Mouse (Mus musculus) E14TG2a.4 (cell line): ENCODE measurements at regions not wholly inside any gene's neighbourhood (a gene's known extent, or its start where the extent isn't known, plus 50 kb on each side); places are given as distances from the start of the nearest gene placed in this dataset.

ENCODE experiments used
- H3K27me3 ChIP-seq: 2 replicates; pipeline ENCODE4 v1.6.1; 2014; ENCODE audit warnings: low read length, control low read depth; ENCODE audit not compliant: insufficient read depth
- H3K36me3 ChIP-seq: 2 replicates; pipeline ENCODE4 v1.6.1; 2014; ENCODE audit warnings: low read length, control low read depth; ENCODE audit not compliant: insufficient read depth
- H3K4me1 ChIP-seq: replicated peaks from 2 replicates; pipeline ENCODE4 v1.6.1; 2014; ENCODE audit warnings: low read depth, low read length, control low read depth
- H3K4me3 ChIP-seq: replicated peaks from 2 replicates; pipeline ENCODE4 v1.5.1; 2014; ENCODE audit warnings: mild to moderate bottlenecking, low read length
- H3K9me3 ChIP-seq: 2 replicates; pipeline ENCODE4 v1.6.1; 2014; ENCODE audit warnings: low read length, control low read depth
- CTCF ChIP-seq: conservative IDR thresholded peaks from 2 replicates; pipeline ENCODE4 v1.5.1; 2014; ENCODE audit warnings: low read length
- NANOG ChIP-seq: IDR thresholded peaks from 2 replicates; pipeline ENCODE4 v1.6.1; 2014; ENCODE audit warnings: borderline replicate concordance, low read length, mixed read lengths
- POU5F1 ChIP-seq: IDR thresholded peaks from 2 replicates; pipeline ENCODE4 v1.6.1; 2014; ENCODE audit warnings: low read length, borderline replicate concordance

DNA sequence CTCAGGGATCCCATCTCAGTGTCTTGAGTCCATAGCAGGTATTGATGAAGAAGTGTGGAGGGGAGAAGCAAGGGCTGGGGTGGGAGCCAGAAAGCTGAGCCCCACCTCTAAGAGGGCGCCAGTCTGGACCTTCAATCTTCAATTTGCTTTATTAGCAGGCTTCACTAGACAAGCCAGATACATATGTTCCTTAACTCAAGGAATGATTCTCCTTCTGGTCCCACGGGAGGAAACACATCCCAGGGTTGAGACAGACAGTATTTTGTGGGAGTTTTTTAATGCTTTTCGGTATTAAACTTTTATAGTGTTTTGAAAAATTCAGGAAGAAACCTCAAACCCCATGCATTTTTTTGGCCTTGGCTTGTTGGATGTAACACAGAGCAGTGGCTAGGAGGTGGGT lies 606.7 kb upstream of the Fam19a5 start:
- no peaks in the 10 kb centered on the region for H3K27me3 ChIP-seq
- no peaks in the 10 kb centered on the region for H3K4me1 ChIP-seq
- TF ChIP-seq CTCF: no peak
- no peak for TF ChIP-seq NANOG
- no peak for TF ChIP-seq POU5F1
- no peaks in the 10 kb centered on the region for H3K9me3 ChIP-seq
- no peaks in the 10 kb centered on the region for H3K36me3 ChIP-seq
- H3K4me3 ChIP-seq: no peak overlapping the region

- no peaks in the 10 kb centered on the region for H3K27me3 ChIP-seq
- H3K4me3 ChIP-seq: no peak overlapping the region
- peaks cover 12% of the 10 kb centered on the region for H3K9me3 ChIP-seq
- H3K4me1 ChIP-seq: no peaks in the 10 kb centered on the region
- TF ChIP-seq NANOG (no peak), POU5F1 (no peak), CTCF (no peak)
- no peaks in the 10 kb centered on the region for H3K36me3 ChIP-seq
These were observed 599.6 kb upstream of the Fam19a5 start for GRCm38 (mm10) chr15:86944529-86944928.

DNA sequence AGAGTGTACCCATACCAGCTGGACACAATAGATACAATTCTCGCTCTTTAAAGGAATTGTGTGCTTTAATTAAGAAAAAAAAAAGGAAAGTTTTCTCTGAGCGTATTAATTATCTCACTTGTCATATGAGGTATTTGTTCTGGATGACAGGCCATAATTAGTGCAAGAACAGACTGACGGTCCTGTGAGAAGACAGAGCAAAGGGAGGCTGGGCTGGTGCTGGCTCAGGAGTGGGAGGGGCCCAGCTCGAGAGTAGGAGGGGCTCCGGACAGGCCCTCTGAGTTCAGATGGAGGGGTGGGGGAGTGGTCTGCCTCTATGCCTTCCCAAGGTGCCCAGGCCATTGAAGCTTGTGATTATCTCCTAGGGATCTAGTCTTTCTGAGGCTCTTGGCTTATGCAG lies 591.5 kb upstream of the Fam19a5 start:
- TF ChIP-seq POU5F1 (no peak), NANOG (no peak), CTCF (no peak)
- Histone ChIP-seq H3K27me3 (no peaks in the 10 kb centered on the region), H3K36me3 (no peaks in the 10 kb centered on the region), H3K4me1 (no peaks in the 10 kb centered on the region), H3K9me3 (peaks cover 12% of the 10 kb centered on the region), H3K4me3 (no peak overlapping the region)

- TF ChIP-seq CTCF (no peak), NANOG (no peak), POU5F1 (no peak)
- H3K36me3 ChIP-seq: no peaks in the 10 kb centered on the region
- no peaks in the 10 kb centered on the region for H3K4me1 ChIP-seq
- H3K4me3 ChIP-seq: no peak overlapping the region
- no peaks in the 10 kb centered on the region for H3K9me3 ChIP-seq
- H3K27me3 ChIP-seq: no peaks in the 10 kb centered on the region
These were observed 586.2 kb upstream of the Fam19a5 start for GRCm38 (mm10) chr15:86957872-86958271.

GRCm38 (mm10) chr15:86962921-86963320 lies 581.2 kb upstream of the Fam19a5 start:
- H3K9me3 ChIP-seq: no peaks in the 10 kb centered on the region
- TF ChIP-seq CTCF (no peak), POU5F1 (no peak), NANOG (no peak)
- no peaks in the 10 kb centered on the region for H3K4me1 ChIP-seq
- no peak overlapping the region for H3K4me3 ChIP-seq
- no peaks in the 10 kb centered on the region for H3K36me3 ChIP-seq
- H3K27me3 ChIP-seq: no peaks in the 10 kb centered on the region

DNA sequence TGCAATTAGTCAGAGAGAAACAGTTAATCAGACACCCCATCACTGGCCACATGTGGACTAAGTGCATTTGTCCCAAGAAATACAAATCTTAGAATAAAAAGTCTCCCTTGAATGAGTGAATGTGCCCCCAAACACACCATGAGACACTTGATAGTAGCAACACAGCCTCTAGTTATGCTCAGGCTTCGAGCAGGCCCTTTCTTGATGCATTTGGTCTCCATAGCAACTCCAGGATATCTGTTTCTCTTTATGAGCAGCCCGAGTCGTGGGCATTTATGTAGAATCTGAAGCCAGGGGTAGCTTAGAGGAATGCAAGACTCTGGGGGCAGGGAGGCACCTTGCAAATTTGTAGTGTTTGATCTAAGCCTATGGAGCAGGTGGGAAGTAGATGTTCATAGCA lies 580.6 kb upstream of the Fam19a5 start:
- H3K4me1 ChIP-seq: no peaks in the 10 kb centered on the region
- H3K4me3 ChIP-seq: no peak overlapping the region
- TF ChIP-seq POU5F1 (no peak), NANOG (no peak), CTCF (no peak)
- H3K27me3 ChIP-seq: no peaks in the 10 kb centered on the region
- H3K36me3 ChIP-seq: no peaks in the 10 kb centered on the region
- H3K9me3 ChIP-seq: no peaks in the 10 kb centered on the region

- no peaks in the 10 kb centered on the region for H3K27me3 ChIP-seq
- TF ChIP-seq NANOG (no peak), CTCF (no peak), POU5F1 (no peak)
- no peak overlapping the region for H3K4me3 ChIP-seq
- H3K4me1 ChIP-seq: no peaks in the 10 kb centered on the region
- no peaks in the 10 kb centered on the region for H3K36me3 ChIP-seq
- H3K9me3 ChIP-seq: peaks cover 4% of the 10 kb centered on the region; the same call in 1 of the 2 replicates
These were observed 572.7 kb upstream of the Fam19a5 start for GRCm38 (mm10) chr15:86971436-86971835.

GRCm38 (mm10) chr15:86996196-86996595 lies 547.9 kb upstream of the Fam19a5 start:
- TF ChIP-seq NANOG (no peak), CTCF (no peak), POU5F1 (no peak)
- H3K4me1 ChIP-seq: no peaks in the 10 kb centered on the region
- H3K27me3 ChIP-seq: no peaks in the 10 kb centered on the region
- no peaks in the 10 kb centered on the region; the same call in 1 of the 2 replicates for H3K9me3 ChIP-seq
- H3K36me3 ChIP-seq: no peaks in the 10 kb centered on the region
- H3K4me3 ChIP-seq: no peak overlapping the region

GRCm38 (mm10) chr15:87018978-87019377 lies 525.1 kb upstream of the Fam19a5 start:
- H3K27me3 ChIP-seq: 0 out of 2 replicates have a peak, but pooled peaks cover 5% of the 10 kb centered on the region
- no peak overlapping the region for H3K4me3 ChIP-seq
- no peaks in the 10 kb centered on the region for H3K4me1 ChIP-seq
- H3K9me3 ChIP-seq: peaks cover under 1% of the 10 kb centered on the region; the same call in 1 of the 2 replicates
- H3K36me3 ChIP-seq: no peaks in the 10 kb centered on the region
- TF ChIP-seq POU5F1 (no peak), NANOG (no peak), CTCF (no peak)
